ENCODE assay signal across 22 mouse cellular contexts in genomic region chr4:55891656-55892055, GRCm38 (mm10).
DNase-seq lines count a peak whose midpoint lies in the region; ATAC-seq and TF ChIP-seq lines count a peak whose summit lies in the region.
"Had no signal": no experiment of that assay in that cellular context is flagged by ENCODE, and none has a peak within 500 bp of the region (broad histone marks: within the 10 kb centered on the region; RNA-seq: fewer than 3 reads in every experiment).

No protein-coding gene starts in this region.

- no peak for TF ChIP-seq CTCF in gastrocnemius, adult 2 months (IDR thresholded peaks at IDR 0.05)

- no peaks in the 10 kb centered on the region for H3K4me1 ChIP-seq in kidney, embryonic 14.5 days (ENCODE audit: control insufficient read depth, insufficient read depth, low read length)

- no peaks in the 10 kb centered on the region for H3K36me3 ChIP-seq in kidney, embryonic 14.5 days (ENCODE audit: control insufficient read depth, insufficient read depth, low read length)
- H3K36me3 ChIP-seq: G1E had no signal

- ATAC-seq in kidney, embryonic 14.5 days (ENCODE audit: low FRiP score, low TSS enrichment) = no peak
- ATAC-seq: activated CD4-positive, CD25-positive, alpha-beta regulatory T cell, adult 4 months; CD4-positive, CD25-positive, alpha-beta regulatory T cell, adult 4 months; Patski had no signal

- intact Hi-C loops in gastrocnemius, postnatal 36 days (cut with DNase I) = no loop called here
- intact Hi-C loops in gastrocnemius, adult 2 months (cut with DNase I) = no loop called here

- H3K27me3 ChIP-seq in kidney, embryonic 14.5 days (ENCODE audit: control insufficient read depth, insufficient read depth, low read length) = no peaks in the 10 kb centered on the region
- H3K27me3 ChIP-seq: CH12.LX, Patski had no signal

- no peak overlapping the region for H3K4me2 ChIP-seq in kidney, embryonic 14.5 days (replicated peaks; ENCODE audit: low read depth, low read length)

- H3K9ac ChIP-seq in kidney, embryonic 14.5 days (ENCODE audit: low read depth, low read length) = no peak overlapping the region

- no peaks in the 10 kb centered on the region for H3K9me3 ChIP-seq in kidney, embryonic 14.5 days (ENCODE audit: control insufficient read depth, low read length)

- H3K4me3 ChIP-seq in gastrocnemius, adult 2 months = no peak overlapping the region
- no peak overlapping the region for H3K4me3 ChIP-seq in kidney, embryonic 14.5 days (ENCODE audit: low read length)

- DNase-seq in gastrocnemius, adult 18-20 months (ENCODE audit: low spot score) = peak; percentile 52
- no peak for DNase-seq in gastrocnemius, postnatal 36 days
- DNase-seq in gastrocnemius, adult 2 months = peak; percentile 27
- no peak for DNase-seq in gastrocnemius, postnatal 4 days (ENCODE audit: low spot score in 2 of 2)
- DNase-seq in heart, adult 11 months = peak; percentile 82
- DNase-seq in heart, adult 9 months (ENCODE audit: low spot score in 2 of 2) = no peak
- DNase-seq in skeletal muscle tissue, adult 2 months (ENCODE audit: low read depth, low spot score) = peak; percentile 64
- DNase-seq: adrenal gland, adult 2 months; adrenal gland, adult 8-10 months; adrenal gland, postnatal 10 days; adrenal gland, postnatal 14 days; adrenal gland, postnatal 25 days; adrenal gland, postnatal 36 days; B cell, adult 2 months; cerebellum, adult 11 months; cerebellum, adult 11-12 months had no signal

- WGBS in kidney, embryonic 14.5 days = 94% methylated on average over 9 of the region's 10 CpGs

- H3K27ac ChIP-seq in gastrocnemius, adult 2 months = no peak overlapping the region
- H3K27ac ChIP-seq in kidney, embryonic 14.5 days (ENCODE audit: low read depth, low read length) = no peak overlapping the region

Comparison
In these comparisons a context has a peak if more than half of its experiments do, and no peak if none do; other contexts are left out.
1. DNase-seq: peak in gastrocnemius, adult 18-20 months (single experiment), gastrocnemius, adult 2 months (single experiment), heart, adult 11 months (single experiment) and skeletal muscle tissue, adult 2 months (single experiment); none in gastrocnemius, postnatal 36 days (0 of 2), gastrocnemius, postnatal 4 days (0 of 2) and heart, adult 9 months (0 of 2).